Mouse (Mus musculus): Measurements from ENCODE around the gene Cpm.

The Cpm gene

DNA sequence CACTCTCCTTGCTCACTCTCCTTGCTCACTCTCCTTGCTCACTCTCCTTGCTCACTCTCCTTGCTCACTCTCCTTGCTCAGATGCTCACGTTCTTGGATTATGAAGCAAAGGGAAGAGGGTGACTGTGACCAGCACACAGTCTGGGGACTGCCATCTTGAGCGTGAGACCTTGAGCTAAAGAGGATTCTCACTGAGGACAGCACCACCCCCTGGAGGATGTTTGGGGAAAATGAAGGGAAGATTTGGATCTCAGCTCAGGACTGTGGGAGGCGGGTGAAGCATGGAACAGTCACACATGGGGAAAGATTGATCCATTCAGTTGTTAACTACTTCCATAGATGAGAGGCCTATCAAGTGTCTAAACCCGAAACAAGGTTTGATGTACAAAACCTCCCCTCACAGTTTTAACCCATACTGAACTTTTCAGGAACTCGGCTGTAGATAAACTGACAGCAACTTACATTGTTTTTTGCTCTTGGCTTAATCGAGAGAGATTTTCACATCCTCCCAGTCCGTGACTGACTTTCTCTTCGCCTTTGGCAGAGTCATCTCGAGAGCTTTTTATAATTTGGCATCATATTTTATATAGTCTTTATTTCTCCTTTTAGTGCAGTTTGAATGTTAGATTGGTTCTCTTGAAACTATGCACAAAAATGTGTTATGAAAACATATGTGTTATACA, 7.9 kb downstream of the Cpm start:
- DNase-seq: peak; percentile 48

DNA sequence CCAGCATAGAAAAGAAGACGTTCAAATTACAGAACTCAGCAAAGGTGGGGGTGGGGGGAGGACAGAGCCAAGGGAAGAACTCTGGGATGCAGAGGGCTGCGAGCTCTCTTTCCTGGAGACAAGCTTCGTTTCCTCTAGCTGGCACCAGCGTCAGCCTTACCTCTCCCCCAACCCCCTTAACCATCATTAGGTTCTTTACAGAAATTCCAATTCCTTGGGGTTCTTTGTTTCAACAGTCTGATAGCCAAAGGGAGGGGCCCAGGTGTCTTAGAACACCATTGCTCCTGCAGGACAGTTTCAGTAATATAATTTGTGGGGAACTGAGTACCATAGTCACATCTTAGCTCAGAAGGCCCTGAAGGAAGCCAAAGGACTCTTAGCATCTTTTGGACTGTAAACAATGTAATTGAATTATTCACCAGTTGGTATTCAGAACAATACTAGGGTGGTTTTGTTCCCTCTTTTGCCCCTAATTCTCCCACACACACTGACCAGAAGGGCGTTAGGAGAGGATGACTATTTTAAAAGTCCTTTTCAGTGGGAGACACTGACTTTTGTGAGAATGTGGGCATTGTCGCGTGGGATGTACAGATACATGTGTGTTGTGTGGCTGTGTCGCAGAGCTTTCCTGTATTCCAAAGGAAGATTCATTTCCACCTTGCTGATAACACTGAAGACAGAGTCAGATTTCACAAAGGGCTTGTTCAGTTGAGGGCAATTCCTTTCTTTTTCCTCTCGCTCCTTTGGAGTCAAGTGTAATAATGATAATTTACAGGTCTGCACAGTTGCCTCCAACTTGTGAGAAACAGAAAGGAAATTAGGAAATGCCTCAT, 8.7 kb downstream of the Cpm start:
- no peak for DNase-seq

DNA sequence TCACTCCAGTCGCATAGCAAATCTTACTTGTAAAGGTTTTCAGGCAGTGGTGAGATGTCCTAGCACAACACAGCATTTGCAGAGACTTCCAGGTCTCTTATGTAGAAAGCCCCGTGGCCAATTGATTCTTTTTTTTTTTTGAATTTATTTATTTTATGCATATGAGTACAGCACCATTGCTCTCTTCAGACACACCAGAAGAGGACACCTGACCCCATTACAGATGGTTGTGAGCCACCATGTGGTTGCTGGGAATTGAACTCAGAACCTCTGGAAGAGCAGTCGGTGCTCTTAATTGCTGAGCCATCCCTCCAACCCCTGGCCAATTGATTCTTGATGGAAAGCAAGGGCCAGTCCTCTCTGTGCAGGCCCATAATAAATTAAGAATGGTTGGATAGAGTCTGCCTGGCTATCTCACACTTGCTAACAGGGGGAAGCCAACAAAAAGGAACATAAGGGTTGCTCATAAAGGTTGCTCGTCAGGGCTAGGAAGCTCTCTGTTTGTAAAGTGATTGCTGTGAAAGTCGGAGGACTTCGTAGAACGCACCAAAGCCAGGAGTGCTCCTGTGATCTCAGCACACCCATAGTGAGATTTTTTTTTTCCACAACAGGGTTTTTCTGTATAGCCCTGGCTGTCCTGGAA, 9.4 kb downstream of the Cpm start:
- DNase-seq: no peak

DNA sequence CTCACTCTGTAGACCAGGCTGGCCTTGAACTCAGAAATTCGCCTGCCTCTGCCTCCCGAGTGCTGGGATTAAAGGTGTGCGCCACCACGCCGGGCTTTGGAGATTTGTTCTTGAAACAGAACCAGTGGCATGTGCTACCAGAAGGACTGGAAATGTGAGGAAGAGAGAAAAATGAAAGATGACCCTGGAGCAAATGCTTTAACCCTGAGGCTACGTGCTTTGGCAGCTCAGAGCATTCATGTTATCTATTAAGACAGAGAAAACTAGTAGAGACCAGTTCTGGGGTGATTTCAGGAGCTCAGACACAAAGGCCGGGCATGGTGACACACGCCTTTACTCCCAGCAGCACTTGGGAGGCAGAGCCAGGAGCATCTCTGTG, 9.9 kb downstream of the Cpm start:
- no peak for DNase-seq

DNA sequence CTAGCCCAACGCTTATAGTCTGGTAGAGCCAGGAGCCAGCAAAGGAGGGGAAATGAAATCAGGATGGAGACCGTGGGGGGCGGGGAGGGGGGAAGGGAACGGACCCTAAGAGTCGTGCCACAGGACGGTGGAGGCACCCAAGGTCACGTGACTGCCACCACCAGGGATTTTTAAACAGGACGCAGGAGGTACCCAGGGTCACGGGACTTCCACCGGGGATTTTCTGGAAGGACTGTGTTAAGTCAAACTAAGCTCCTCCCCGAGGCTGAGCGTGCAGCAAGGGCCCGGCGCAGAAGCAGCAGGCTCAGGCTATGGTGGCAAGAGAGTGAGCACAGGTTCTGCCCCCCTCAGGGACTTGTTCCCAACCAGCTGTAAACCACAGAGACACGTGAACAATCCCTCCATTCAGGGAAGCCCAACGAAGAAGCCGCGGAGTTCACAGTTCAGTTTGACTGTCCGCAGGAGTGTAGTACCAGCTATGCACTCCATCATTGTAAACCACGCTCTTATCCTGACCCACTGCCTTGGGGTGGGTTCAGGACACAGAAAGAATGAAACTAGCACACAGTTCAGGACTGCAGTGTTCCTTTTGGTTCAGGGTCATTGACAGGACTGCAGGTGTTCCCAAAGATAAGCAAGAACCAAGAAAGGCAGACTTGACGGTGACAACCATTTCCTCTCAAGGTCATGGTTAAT, 10.7 kb downstream of the Cpm start:
- DNase-seq: no peak

DNA sequence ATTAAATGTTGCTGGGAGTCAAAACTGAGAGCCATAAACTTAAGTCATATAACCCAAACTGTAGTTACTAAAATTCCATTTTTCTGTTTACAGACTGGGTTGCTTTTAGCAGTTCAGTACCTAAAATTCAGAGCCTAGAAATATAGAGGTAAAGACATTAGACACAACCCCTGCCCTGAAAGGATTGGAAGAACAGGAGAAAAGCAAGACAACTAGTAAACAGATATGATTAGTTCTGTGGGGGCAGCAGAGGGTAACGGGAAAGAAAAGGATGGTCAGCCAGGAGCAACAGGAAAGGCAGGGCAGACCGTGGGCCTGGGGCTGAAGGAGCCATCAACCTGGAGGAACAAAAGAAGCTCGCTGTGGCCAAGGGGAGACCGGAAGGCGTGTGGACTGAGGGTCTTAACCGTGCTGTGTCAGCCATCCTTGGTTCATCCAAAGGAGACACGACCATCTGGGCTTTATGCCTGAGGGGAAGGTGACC, 11.3 kb downstream of the Cpm start:
- DNase-seq: no peak

DNA sequence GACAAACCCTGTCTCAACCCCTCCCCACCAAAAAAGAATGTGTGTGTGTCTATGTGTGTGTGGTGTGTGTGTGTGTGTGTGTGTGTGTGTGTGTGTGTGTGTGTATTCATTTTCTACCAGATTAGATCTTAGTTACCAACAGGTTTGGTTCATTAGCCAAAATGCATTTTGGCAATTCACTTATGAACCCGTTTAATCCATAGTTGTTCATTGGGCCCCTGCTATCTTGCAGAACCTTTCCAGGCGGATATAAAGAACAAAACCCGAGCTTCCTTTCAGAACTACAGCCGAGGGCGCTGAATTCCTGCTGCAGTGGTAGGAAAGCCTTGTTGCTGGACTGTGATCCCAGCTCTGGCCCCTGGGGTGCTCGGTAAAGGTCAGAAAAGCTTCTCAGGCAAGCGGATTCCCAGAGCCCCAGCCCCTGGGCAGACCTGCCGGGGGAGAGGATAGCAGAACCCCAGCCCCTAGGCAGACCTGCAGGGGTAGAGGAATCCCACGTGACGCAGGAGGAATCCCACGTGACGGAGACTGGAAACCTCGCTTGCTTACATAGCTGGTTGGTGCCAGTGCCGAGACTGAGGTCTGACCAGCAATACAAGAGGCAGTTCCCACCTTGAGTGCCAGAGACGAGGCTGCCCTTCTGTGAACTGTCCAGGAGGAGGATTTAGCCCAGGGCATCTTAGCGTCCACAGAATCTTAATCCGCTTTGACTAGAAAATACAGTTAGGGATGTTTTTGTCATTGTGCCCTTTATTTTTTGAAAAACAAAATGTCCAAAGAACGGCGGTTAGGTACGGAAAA, 12.3 kb downstream of the Cpm start:
- no peak for DNase-seq

DNA sequence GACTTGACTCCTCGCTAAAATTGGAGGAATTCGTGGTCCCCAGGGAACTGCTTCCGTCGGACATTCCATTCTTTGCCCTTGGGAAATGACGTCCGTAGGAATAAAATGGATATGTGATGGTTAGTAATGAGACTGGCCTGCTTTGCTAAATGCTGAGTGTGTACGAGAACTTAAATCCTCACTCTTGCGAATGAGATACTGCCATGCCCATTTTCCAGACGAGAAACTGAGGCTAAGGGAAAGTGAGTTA, 12.8 kb downstream of the Cpm start:
- peak; percentile 39 for DNase-seq

DNA sequence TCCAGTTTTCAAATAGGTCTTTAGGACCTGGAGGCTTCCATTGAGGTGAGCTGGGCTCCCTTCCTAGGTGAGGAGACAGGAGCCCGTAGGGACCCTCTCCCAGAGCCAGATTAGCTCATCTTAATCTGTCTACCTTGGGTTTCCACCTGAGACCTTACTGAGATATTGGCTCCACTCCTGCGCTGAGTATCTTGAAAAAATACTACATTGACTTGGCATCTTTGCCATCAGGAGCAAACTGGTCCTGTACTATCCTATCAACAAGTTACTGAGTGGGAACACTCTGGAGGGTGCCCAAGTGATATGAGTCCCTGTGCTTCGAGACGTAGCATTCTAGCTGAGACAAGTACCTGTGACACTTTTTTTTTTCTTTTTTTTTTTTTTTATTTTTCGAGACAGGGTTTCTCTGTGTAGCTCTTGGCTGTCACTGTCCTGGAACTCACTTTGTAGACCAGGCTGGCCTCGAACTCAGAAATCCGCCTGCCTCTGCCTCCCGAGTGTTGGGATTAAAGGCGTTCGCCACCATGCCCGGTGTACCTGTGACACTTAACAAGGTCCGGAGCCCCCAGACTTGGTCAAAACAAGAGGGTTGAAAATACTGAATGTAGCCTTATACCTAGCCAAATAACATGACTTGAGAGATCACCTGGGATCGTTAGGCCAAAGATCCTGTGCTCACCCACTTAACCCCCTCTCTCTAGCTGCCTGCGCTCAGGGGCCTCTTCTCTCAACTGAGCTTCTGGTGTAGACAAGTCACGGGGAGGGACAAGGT, 13.4 kb downstream of the Cpm start:
- DNase-seq: no peak

DNA sequence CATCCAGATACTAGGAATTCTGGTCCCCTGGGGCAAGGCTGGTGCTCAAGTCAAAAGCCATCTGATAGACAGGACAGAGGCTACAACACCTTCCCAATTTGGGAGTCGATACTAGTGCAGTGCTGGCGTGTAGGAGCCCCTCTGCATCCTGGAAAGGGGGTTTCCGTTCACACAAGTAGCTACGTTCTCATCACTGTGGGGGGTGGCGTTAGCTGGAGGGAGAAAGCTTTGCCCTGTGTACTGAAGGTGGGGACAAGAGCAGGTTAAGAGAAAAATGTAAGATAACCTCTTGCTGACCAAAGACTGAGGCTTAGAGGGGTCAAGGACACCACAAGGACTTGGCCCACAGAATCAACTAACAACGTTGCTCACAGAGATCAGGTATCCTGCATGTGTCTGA, 14.0 kb downstream of the Cpm start:
- no peak for DNase-seq

DNA sequence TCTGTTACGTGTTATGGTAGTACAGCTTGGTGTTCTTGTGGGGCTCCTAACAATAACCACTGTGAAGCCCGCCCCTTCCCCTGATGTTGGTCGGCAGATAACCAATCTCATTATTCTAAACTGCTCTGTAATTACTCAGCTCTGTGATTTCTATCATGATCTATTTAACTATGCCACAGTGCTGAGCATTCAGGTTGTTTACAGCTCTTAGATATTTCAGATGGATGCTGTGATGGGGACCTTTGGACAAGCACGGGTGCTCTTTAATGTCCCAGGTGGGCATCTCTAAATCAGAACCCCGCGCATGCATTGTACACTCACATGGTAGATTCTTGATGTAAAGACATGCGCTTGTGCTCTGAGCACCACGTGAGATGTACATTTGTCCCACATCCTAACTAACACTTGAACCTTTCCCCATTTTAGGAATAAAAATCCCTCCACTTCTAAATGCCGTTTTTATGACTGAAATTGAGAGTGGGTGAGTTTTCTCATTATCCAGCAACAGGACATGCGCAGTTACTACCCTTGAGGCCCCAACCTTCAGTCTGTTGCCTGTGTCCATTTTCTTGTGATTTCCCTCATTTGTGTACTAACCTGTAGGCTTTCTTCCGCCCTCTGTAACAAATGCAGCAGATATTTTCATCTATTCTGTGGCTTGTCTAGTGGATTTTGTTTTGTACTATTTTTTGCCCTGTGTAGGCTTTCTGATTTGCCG, 14.6 kb downstream of the Cpm start:
- no peak for DNase-seq

DNA sequence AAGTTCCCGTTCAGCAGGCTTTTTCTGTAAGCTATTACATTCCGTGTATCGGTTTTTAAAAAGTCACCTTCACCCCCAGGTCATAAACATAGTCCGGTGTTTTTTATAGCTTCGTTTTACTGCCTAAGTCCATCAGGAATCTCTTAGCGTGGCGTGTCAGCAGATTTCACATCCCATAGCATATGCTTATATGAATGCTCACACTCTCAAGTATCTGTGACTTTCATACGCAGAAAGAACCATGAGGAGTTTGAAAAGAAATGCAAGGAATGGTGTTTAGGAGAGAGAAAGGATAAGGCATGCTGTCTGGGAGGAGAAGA, 15.1 kb downstream of the Cpm start:
- no peak for DNase-seq

DNA sequence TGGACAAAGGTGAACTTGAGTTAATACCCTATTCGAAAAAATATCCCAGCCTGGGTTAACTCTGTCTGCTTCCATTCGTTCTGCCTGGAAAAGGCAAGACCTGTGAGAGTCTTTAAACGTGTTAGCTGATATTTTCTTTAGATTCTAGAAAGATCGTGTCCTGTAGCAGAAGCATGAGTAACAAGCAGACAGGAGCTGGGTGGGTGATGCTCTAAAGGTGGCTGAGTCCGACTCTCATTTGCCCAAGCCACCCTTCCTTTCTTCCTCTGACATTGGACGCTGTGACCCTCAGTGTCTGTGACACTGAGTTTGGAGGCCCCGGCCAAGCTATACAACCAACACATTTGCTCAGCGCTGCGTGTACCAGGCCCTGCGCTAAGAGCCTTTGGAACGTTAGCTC, 15.5 kb downstream of the Cpm start:
- no peak for DNase-seq

DNA sequence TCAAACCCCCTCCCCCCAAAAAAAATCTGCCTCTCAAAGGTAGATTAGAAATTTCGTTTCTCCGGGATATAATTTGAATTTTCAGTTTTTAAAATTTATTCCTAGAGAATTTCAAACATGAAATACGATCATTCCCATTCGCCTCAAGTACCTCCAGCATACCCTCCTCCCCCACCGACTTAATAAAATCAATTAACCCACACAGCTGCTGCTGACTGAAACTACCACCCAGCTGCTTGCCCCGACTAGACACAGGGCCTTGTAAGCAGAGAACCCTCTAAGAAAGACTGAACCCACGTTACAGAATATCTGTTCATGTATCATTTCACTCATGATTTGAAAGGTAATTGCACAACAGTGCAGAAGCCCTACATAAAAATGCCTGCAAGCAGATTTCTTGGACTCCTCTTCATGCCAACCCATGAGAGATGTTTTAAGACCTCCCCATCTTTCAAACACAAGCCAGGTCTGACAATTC, 16.2 kb downstream of the Cpm start:
- no peak for DNase-seq

DNA sequence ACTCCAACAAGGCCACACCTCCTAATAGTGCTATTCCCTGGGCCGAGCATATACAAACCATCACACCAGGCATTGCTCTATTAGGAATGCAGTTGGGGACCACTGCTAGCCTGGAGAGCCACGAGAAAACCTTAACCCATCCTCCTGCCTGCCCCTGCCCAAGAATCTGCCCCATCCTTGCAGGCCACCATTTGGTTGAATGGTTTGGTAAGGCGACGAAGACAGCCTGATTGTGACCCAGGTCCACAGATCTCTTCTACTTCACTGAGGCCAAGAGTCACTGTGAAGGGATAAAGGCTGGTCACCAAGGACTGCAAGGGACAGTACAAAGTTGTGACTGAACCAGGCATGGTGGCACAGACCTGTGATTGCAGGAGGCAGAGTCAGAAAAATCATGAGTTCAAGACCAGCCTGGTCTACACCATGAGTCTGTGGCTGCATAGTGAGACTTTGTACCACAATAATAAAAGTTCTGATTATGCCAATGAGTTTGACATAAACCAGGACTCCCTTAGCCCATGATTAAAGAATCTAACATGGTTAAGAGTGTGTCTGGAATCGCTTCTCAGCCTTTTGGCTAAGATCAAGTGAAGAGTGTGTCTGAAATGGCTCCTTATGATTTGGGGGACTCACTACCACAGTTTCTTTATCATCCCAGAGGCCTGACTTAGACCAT, 17.3 kb downstream of the Cpm start:
- no peak for DNase-seq

DNA sequence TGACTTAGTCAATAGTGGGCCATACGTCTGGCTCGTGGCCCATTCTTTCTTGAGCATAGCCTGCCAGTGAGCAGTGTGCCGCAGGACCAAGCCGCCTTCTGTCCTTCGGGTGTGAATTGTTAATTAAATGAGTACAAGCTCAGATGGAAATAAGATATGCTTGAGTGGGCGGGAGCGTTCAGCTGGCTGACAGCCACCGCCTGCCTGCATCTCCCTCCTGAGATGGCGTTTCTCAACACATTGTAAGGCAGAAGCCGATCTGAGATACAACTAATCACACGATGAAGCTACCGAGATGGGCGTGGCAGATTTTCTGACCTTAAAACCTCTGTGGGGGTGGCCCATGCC, 17.8 kb downstream of the Cpm start:
- peak; percentile 75 for DNase-seq

DNA sequence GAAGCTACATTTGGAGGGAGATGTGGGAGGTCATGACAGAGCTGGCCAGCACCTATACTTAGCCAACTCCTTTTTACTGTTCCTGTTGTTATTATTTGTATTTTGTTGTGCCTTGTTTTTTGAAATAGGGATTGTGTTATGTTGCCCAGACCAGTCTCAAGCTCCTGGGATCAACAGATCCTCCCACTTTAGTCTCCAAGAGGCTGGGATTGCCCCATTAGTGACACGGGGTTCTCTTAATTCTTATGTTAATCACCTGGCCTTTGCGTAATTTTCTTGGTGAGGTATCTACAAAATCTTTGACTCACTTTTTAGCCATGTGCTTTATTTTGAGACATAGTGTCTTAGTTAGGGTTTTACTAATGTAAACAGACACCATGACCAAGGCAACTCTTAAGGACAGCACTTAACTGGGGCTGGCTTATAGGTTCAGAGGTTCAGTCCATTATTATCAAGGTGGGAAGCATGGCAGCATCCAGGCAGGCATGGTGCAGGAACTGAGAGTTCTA, 18.7 kb downstream of the Cpm start:
- DNase-seq: no peak

DNA sequence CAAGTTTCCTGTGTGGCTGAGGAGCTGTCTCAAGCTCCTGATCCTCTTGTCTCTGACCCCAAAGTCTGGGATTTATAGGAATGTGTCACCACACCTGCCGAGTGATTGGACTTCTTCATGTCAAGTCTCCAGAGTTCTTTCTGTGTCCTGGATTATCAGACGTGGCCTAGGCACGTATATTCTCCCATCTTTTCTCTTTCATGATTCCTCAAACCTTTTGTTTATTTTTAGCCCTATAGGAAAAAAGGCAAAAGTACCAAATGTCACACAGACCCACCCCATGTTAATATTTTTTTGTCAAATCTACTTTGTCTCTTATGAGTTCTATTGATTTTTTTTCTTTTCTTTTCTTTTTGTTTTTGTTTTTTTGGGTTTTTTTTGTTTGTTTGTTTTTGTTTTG, 19.3 kb downstream of the Cpm start:
- DNase-seq: no peak

DNA sequence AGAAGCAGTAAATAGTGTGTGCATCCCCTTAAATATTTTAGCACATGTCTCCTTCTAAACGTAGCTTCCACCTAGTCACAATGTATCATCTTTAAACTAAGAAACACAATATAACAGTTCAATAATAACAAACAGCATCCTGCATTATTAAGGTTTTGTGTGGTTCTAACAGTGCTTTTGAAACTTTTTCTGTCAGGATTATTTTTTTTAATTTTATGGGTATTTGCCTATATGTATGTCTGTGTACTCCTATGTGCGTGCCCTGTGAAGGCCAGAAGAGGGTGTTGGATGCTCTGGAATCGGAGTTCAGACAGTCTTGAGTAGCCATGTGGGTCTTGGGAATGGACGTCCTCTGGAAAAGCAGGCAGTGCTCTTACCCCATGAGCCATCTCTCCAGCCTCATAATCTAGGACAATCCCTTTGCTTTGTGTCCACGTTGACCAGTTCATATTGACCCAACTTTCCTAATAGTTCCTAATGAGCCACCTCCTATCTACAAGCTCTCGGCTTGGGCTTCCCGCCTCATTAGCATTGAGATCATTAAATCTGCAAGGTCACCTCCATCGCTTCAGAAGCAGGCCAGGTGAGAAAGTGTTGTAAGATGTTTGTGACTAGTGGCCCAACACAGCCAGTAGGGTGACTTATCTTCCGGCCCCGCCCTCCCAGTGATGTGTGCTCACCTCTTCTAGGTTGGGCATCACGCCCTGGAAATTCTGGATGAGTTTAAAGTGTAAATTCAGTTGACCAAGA, 20.2 kb downstream of the Cpm start:
- no peak for DNase-seq
